8 mouse cellular contexts compared by ENCODE assay signal in the genomic region with DNA sequence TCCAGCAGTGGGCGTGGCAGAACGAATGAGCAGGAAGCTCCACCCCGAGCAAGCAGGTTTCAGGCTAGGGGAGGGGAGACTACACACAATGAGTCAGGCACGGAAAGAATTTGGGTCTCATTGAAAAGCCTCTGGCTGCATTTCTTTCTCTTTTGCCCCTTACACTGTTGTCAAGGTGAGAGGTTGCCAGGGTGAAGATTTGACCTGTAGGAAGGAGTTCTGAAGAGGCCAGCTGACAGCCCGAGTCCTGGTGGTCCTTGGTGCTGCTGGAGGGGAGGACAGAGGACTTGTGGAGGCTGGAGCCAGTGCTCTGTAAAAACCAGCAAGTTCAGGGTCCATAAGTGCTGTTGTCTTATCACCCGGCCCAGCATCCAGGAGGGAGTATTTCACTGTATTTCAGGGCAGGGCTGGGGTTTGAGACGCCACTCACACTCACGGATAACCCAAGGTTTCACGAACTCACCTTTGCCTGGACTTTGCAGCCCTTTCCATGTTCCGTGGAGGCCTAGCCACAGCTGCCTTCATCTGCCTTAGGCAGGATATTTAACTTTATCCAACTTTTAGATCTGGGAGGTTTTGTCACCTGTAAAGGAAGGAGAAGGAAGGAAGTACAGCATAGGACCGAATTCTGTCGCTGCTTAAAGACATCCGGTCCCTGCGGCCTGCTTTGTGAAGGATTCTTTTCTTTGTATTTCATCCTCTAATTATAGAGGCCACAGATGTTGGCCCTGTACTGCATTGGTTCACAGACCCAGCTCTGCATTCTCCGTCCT. TPM values are rescaled to one million over a fixed set of nuclear protein-coding genes. Genes with fewer than 3 reads are reported as not detected.
DNase-seq lines count a peak whose midpoint lies in the region; ATAC-seq and TF ChIP-seq lines count a peak whose summit lies in the region.

No protein-coding gene starts in this region.

- ATAC-seq in lung, postnatal 0 days, result peak; percentile 39
- ATAC-seq in heart, postnatal 0 days (ENCODE audit: insufficient read depth, low read depth), result peak; percentile 85
- ATAC-seq in stomach, embryonic 15.5 days (ENCODE audit: insufficient read depth, low FRiP score, low read depth), result no peak

- peaks cover 23% of the 10 kb centered on the region for H3K4me1 ChIP-seq in heart, adult 2 months (ENCODE audit: control insufficient read depth, insufficient read depth, low read length)
- H3K4me1 ChIP-seq in lung, postnatal 0 days (ENCODE audit: insufficient read depth, low read depth, low read length), result peaks cover 40% of the 10 kb centered on the region; the same call in 1 of the 2 replicates
- H3K4me1 ChIP-seq in heart, postnatal 0 days (ENCODE audit: control insufficient read depth, insufficient read depth), result peaks cover 40% of the 10 kb centered on the region
- H3K4me1 ChIP-seq in stomach, embryonic 15.5 days, result peaks cover 29% of the 10 kb centered on the region

- WGBS in heart, adult 2 months, result 30% methylated on average over 15 of the region's 15 CpGs
- WGBS in lung, postnatal 0 days, result 40% methylated on average over 13 of the region's 15 CpGs
- WGBS in heart, postnatal 0 days, result 23% methylated on average over 14 of the region's 15 CpGs
- WGBS in stomach, embryonic 15.5 days, result 58% methylated on average over 15 of the region's 15 CpGs

- no peak overlapping the region for H3K4me3 ChIP-seq in heart, adult 2 months
- H3K4me3 ChIP-seq in lung, postnatal 0 days (ENCODE audit: low read depth, low read length), result no peak overlapping the region
- H3K4me3 ChIP-seq in heart, postnatal 0 days (ENCODE audit: low read depth, low read length), result 0 out of 2 replicates have a peak overlapping the region, but pooled peaks have one; percentile 7
- no peak overlapping the region for H3K4me3 ChIP-seq in stomach, embryonic 15.5 days (replicated peaks)

- H3K27ac ChIP-seq in heart, adult 2 months, result peak overlapping the region; percentile 58
- H3K27ac ChIP-seq in lung, postnatal 0 days (ENCODE audit: low read length), result peak overlapping the region; percentile 80
- peak overlapping the region; percentile 92 for H3K27ac ChIP-seq in heart, postnatal 0 days (ENCODE audit: low read depth)
- peak overlapping the region; percentile 53; the same call in 1 of the 2 replicates for H3K27ac ChIP-seq in stomach, embryonic 15.5 days

- no peak for DNase-seq in heart, adult 2 months
- no peak for DNase-seq in heart, postnatal 25 days (ENCODE audit: low spot score)
- peak; percentile 71 for DNase-seq in lung, postnatal 0 days (ENCODE audit: low spot score)
- DNase-seq in lung, postnatal 25 days (ENCODE audit: low spot score), result no peak
- peak; percentile 79 for DNase-seq in heart, postnatal 0 days (ENCODE audit: low spot score)
- no peak for DNase-seq in ovary, postnatal 14 days (ENCODE audit: low spot score)
- no peak for DNase-seq in cerebellum, postnatal 4 days (ENCODE audit: low spot score in 2 of 2)

- H3K4me2 ChIP-seq in lung, postnatal 0 days (replicated peaks; ENCODE audit: low read depth, low read length), result no peak overlapping the region
- peak overlapping the region; percentile 47 for H3K4me2 ChIP-seq in heart, postnatal 0 days (ENCODE audit: low read depth, low read length)
- no peak overlapping the region for H3K4me2 ChIP-seq in stomach, embryonic 15.5 days

- H3K9me3 ChIP-seq in lung, postnatal 0 days (ENCODE audit: low read length), result no peaks in the 10 kb centered on the region
- no peaks in the 10 kb centered on the region for H3K9me3 ChIP-seq in heart, postnatal 0 days (replicated peaks; ENCODE audit: control insufficient read depth, low read length)
- H3K9me3 ChIP-seq in stomach, embryonic 15.5 days, result no peaks in the 10 kb centered on the region

- TF ChIP-seq POLR2A in heart, adult 2 months (IDR thresholded peaks at IDR 0.05; ENCODE audit: insufficient read depth, low read depth, low read length), result no peak

- no peak for TF ChIP-seq EP300 in heart, adult 2 months (IDR thresholded peaks at IDR 0.05; ENCODE audit: insufficient read depth, low read depth, low read length)
- no peak for TF ChIP-seq EP300 in lung, postnatal 0 days (IDR thresholded peaks at IDR 0.05)
- no peak; the same call in 1 of the 2 replicates for TF ChIP-seq EP300 in heart, postnatal 0 days (IDR thresholded peaks at IDR 0.05; ENCODE audit: low read depth)

- H3K27me3 ChIP-seq in heart, adult 2 months (ENCODE audit: control insufficient read depth, insufficient read depth, low read length), result no peaks in the 10 kb centered on the region
- H3K27me3 ChIP-seq in lung, postnatal 0 days (replicated peaks; ENCODE audit: insufficient read depth, low read length), result no peaks in the 10 kb centered on the region
- no peaks in the 10 kb centered on the region for H3K27me3 ChIP-seq in heart, postnatal 0 days (ENCODE audit: control insufficient read depth, insufficient read depth, low read length)
- H3K27me3 ChIP-seq in stomach, embryonic 15.5 days (replicated peaks), result no peaks in the 10 kb centered on the region

- intact Hi-C loops in heart, adult 2 months (cut with DNase I), result loop anchor here (1.0 kb wide), 1 partner anchor 8 kb away; no protein-coding TSS in a partner anchor
- intact Hi-C loops in heart, postnatal 25 days (cut with DNase I), result no loop called here

- H3K9ac ChIP-seq in heart, adult 2 months (ENCODE audit: low read depth, low read length), result no peak overlapping the region
- no peak overlapping the region for H3K9ac ChIP-seq in lung, postnatal 0 days (replicated peaks; ENCODE audit: low read depth)
- H3K9ac ChIP-seq in heart, postnatal 0 days (replicated peaks; ENCODE audit: low read depth, low read length), result peak overlapping the region; percentile 48
- H3K9ac ChIP-seq in stomach, embryonic 15.5 days, result no peak overlapping the region

- H3K79me2 ChIP-seq in heart, adult 2 months (replicated peaks; ENCODE audit: control insufficient read depth, insufficient read depth, low read length), result no peaks in the 10 kb centered on the region

- no peak for TF ChIP-seq CTCF in heart, adult 2 months (IDR thresholded peaks at IDR 0.05)
- TF ChIP-seq CTCF in lung, postnatal 0 days (IDR thresholded peaks at IDR 0.05), result no peak
- no peak for TF ChIP-seq CTCF in heart, postnatal 0 days (IDR thresholded peaks at IDR 0.05; ENCODE audit: low read depth)

- no peaks in the 10 kb centered on the region for H3K36me3 ChIP-seq in heart, adult 2 months (ENCODE audit: control insufficient read depth, insufficient read depth, low read length)
- no peaks in the 10 kb centered on the region for H3K36me3 ChIP-seq in lung, postnatal 0 days (ENCODE audit: insufficient read depth, low read length)
- H3K36me3 ChIP-seq in heart, postnatal 0 days (replicated peaks; ENCODE audit: control insufficient read depth, insufficient read depth, low read length), result 0 out of 2 replicates have a peak, but pooled peaks cover 4% of the 10 kb centered on the region
- H3K36me3 ChIP-seq in stomach, embryonic 15.5 days, result no peaks in the 10 kb centered on the region

RNA-seq across cellular contexts. Expression of gene Sh3bp4, which starts 32.2 kb away (rescaled TPM):
- 10 to 100 TPM in 1 of 2 experiments, 1 to 10 TPM in 1; 10.0 to 11.1 TPM for total RNA-seq in heart, adult 2 months (2021)
- polyA plus RNA-seq in heart, adult 2 months (2012; rRNA removed), result 8.6 and 10.2 TPM in 2 replicates
- total RNA-seq in heart, postnatal 25 days (2021), result 10 to 100 TPM; 10.5 to 13.2 TPM
- 18.9 and 22.0 TPM in 2 replicates for polyA plus RNA-seq in lung, postnatal 0 days (2015; fragmentation: Nextera tagmentation; extraction: Ambion mirVana)
- 50.6 and 74.8 TPM in 2 replicates for total RNA-seq in heart, postnatal 0 days (2014; rRNA removed; ENCODE audit: low replicate concordance)
- 11.0 and 15.1 TPM in 2 replicates for polyA plus RNA-seq in heart, postnatal 0 days (2015; fragmentation: Nextera tagmentation; extraction: Ambion mirVana)
- 18.4 and 19.8 TPM in 2 replicates for polyA plus RNA-seq in stomach, embryonic 15.5 days (2015; fragmentation: Nextera tagmentation; extraction: Ambion mirVana)

Comparison
In these comparisons a context has a peak if more than half of its experiments do, and no peak if none do; other contexts are left out.
1. DNase-seq: peak in lung, postnatal 0 days (single experiment) and heart, postnatal 0 days (single experiment); none in heart, adult 2 months (0 of 2), heart, postnatal 25 days (single experiment), lung, postnatal 25 days (single experiment), ovary, postnatal 14 days (single experiment) and cerebellum, postnatal 4 days (0 of 2).
2. Peak in every context shown above with its lines, with median percentiles within 50 percentile points of each other: H3K27ac ChIP-seq.